Mouse (Mus musculus): ENCODE measurements at regions not wholly inside any gene's neighbourhood (a gene's known extent, or its start where the extent isn't known, plus 50 kb on each side); places are given as distances from the start of the nearest gene placed in this dataset.

- no peak for DNase-seq (ENCODE audit: low read depth)
These were observed 67.7 kb upstream of the Kcnma1 start for GRCm38 (mm10) chr14:24081911-24082558.

DNA sequence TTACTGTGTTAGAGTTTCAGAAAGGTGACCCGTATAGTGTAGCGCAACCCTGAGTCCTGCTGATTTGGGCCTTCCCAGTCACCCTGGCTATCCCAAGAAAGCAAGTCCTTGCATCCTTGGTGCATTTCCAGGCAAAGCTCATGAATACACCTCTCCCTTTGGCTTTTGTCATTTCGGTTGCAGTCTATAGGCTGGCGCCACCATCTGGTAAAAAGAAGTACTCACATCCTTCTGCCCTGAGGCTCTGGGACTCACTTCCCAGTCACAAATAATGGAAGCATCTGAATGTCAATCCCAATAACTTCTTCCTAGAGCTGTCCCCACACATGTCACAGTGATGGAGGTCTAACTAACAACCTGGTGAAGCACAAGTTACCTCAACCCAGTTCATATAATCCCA, 54.4 kb upstream of the Kcnma1 start:
- DNase-seq (ENCODE audit: low read depth) = peak; percentile 13

- DNase-seq (ENCODE audit: low read depth) = peak; percentile 42
These were observed 53.4 kb upstream of the Kcnma1 start for GRCm38 (mm10) chr14:24067657-24068056.

- no peak for DNase-seq (ENCODE audit: low read depth)
These were observed 51.0 kb upstream of the Kcnma1 start for GRCm38 (mm10) chr14:24065231-24065767.
